Mouse (Mus musculus): ENCODE data around the gene Lztr1.

DNA sequence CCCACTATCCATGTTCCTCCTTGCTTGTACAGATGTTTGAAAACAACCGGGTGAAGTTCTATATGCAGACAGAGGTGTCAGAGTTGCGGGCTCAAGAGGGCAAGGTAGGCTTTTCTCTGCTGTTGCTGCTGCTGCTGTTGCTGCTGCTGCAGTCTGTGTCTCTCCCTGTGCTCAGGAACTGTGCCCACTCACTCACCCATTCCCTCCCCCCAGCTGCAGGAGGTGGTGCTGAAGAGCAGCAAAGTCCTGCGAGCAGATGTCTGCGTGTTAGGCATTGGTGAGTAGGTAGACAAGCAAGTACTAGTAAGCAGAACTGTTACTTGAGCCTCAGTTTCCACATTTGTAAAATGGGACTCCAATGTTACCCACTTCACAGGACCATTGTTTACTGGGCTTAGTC is 5.8 kb upstream of the Lztr1 start:
- TF ChIP-seq CTCF (conservative IDR thresholded peaks at IDR 0.05; ENCODE audit: insufficient read depth, insufficient read length, low read depth, low read length), result no peak
- no peak for TF ChIP-seq POLR2A (IDR thresholded peaks at IDR 0.05; ENCODE audit: low read depth, low read length)
